Mouse (Mus musculus) embryonic facial prominence, embryonic 13.5 days (tissue): ENCODE results near the gene Cfap57. TPM values are rescaled to one million over a fixed set of nuclear protein-coding genes. Genes with fewer than 3 reads are reported as not detected.

Experiments
- ATAC-seq: fragments of 200-750 bp; cut with Nextera tagmentation; 2 replicates; pipeline ENCODE4 v1.8.0; 2017; ENCODE audit warnings: low read depth; ENCODE audit not compliant: insufficient number of reproducible peaks, insufficient read depth, low FRiP score, low TSS enrichment
- H3K27ac ChIP-seq: fragments of 300-500 bp; sonication (generic); 2 replicates; pipeline ENCODE4 v1.5.1; 2015; ENCODE audit warnings: moderate library complexity, mild to moderate bottlenecking, inconsistent platforms
- H3K27me3 ChIP-seq: fragments of 300-500 bp; sonication (generic); 2 replicates; pipeline ENCODE4 v1.6.1; 2015; ENCODE audit warnings: mild to moderate bottlenecking, inconsistent platforms
- H3K36me3 ChIP-seq: fragments of 300-500 bp; sonication (generic); 2 replicates; pipeline ENCODE4 v1.6.1; 2015; ENCODE audit warnings: mild to moderate bottlenecking, inconsistent platforms
- H3K4me1 ChIP-seq: fragments of 300-500 bp; sonication (generic); 2 replicates; pipeline ENCODE4 v1.6.1; 2015; ENCODE audit warnings: inconsistent platforms
- H3K4me2 ChIP-seq: fragments of 300-500 bp; sonication (generic); 2 replicates; pipeline ENCODE4 v1.6.1; 2015; ENCODE audit warnings: moderate library complexity, mild to moderate bottlenecking, inconsistent platforms
- H3K4me3 ChIP-seq: fragments of 300-500 bp; sonication (generic); 2 replicates; pipeline ENCODE4 v1.5.1; 2015; ENCODE audit warnings: mild to moderate bottlenecking, inconsistent platforms
- H3K9ac ChIP-seq: fragments of 300-500 bp; sonication (generic); 2 replicates; pipeline ENCODE4 v1.6.1; 2015; ENCODE audit warnings: mild to moderate bottlenecking, inconsistent platforms
- H3K9me3 ChIP-seq: fragments of 300-500 bp; sonication (generic); 2 replicates; pipeline ENCODE4 v1.6.1; 2016; ENCODE audit warnings: inconsistent platforms
- WGBS: fragments of 180-500 bp; shearing (Covaris S2); methylation state at CpG from one replicate; pipeline ENCODE4 v1.1.7; 2015; ENCODE audit warnings: mixed read lengths; 5-methylcytosine and 5-hydroxymethylcytosine counted together
- polyA plus RNA-seq: library from polyadenylated mRNA; unstranded; fragments of >200 nt; fragmentation: Nextera tagmentation; extraction: Ambion mirVana; gene quantifications from 2 replicates; pipeline ENCODE4 v1.2.1, GENCODE M21; 2015

The Cfap57 gene
- 0.17 and 0.22 TPM in 2 replicates for polyA plus RNA-seq

DNA sequence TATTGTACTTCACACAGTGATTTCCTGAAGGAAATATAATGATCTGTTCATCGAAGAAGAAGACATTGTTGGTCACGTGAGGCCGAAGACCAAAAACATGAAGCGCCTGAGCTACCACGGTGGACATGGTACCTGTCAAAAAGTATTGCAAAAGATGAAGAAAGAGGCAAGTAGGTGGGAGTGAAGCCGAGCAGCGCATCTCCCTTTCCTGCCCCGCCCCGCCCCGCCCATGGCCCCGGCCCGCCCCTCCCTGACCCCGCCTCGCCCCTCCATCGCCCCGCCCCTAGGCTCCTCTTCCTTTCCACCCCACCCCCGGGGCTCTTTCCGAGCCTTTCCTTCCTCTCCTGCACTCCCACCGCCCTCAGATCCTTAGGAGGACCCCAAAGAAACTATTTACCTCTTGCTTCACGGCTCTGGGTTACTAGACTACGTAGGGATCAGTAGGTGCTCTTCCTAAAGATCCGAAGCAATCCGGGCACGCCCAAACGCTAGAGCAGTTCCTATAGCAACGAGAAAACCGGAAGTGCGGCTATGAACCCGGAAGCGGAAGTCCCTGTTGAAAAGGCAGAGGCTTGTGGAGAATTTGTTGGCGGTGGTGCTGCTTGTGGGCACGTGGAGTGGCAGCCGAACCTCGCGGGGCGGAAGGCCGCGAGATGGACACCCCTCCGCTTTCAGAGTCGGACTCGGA lies at the start of gene Cfap57, which contains the start of gene Ebna1bp2:
Cfap57 (minus strand) TSS at position 499 of the 688 bp plus-strand sequence.
Ebna1bp2 (plus strand) TSS at position 521 of the 688 bp plus-strand sequence.
- peak within 1 kb of the TSS; percentile 86 for H3K4me3 ChIP-seq
- under 1% methylated on average over 39 of the region's 41 CpGs for WGBS
- no peaks in the 10 kb centered on the region for H3K27me3 ChIP-seq
- ATAC-seq = peak; percentile 81; the same call in 1 of the 2 replicates
- peak within 1 kb of the TSS; percentile 84 for H3K9ac ChIP-seq
- H3K36me3 ChIP-seq = peaks cover 27% of the 10 kb centered on the region
- H3K4me1 ChIP-seq = peaks cover 11% of the 10 kb centered on the region
- H3K27ac ChIP-seq = peak within 1 kb of the TSS; percentile 60; the same call in 1 of the 2 replicates
- 0 out of 2 replicates have a peak, but pooled peaks cover 6% of the 10 kb centered on the region for H3K9me3 ChIP-seq
- H3K4me2 ChIP-seq = peak within 1 kb of the TSS; percentile 94

DNA sequence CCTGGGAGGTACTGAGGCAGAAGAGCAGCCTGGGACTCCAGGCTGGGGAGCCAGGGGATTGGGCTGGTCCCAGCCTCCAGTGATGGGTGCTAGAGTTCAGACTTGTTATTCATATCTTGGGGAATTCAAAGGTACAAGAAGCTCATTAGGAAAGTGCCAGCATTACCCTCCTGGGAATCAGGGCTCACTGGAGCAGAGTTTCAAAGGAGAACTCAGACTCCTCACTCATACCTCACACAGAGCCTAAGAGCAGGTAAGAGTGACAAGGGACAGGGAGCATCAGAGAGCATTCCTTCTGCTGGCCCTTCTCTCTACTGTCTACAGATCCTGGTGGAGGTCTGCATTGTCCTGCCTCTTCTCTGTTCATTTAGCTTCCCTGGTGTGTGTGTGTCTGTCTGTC lies 38.1 kb upstream of the Cfap57 start, which contains the start of gene Olfr62:
Olfr62 (plus strand) TSS at position 301 of the 400 bp plus-strand sequence.
- Histone ChIP-seq H3K27ac (no peak within 1 kb of the TSS), H3K4me3 (no peak within 1 kb of the TSS), H3K36me3 (no peaks in the 10 kb centered on the region), H3K27me3 (no peaks in the 10 kb centered on the region), H3K4me2 (no peak within 1 kb of the TSS), H3K4me1 (no peaks in the 10 kb centered on the region), H3K9ac (no peak within 1 kb of the TSS), H3K9me3 (no peaks in the 10 kb centered on the region)
- no peak for ATAC-seq

DNA sequence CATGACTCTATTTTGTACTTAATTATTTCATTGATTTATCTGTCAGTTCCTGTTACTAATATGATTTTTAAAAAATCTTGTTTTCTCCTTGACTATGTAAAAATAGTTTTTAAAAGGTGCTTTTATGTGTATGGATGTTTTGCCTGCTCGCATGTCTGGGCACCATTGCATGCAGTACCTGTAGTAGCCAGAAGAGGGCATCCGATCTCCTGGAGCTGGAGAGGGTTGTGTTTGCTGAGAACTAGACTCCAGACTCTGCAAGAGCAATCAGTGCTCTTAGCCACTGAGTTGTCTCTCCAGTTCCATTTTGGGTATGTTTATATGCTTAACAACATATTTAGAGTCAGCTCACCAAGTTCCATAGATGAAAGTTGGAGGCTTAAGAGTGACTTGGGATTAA lies 24.7 kb upstream of the Cfap57 start:
- Histone ChIP-seq H3K4me1 (peaks cover 4% of the 10 kb centered on the region; the same call in 1 of the 2 replicates), H3K4me2 (no peak overlapping the region), H3K4me3 (no peak overlapping the region), H3K36me3 (no peaks in the 10 kb centered on the region), H3K27me3 (peaks cover 3% of the 10 kb centered on the region; the same call in 1 of the 2 replicates), H3K9ac (no peak overlapping the region), H3K27ac (no peak overlapping the region), H3K9me3 (no peaks in the 10 kb centered on the region)
- no peak for ATAC-seq
- 11% methylated on average over 2 of the region's 2 CpGs for WGBS

DNA sequence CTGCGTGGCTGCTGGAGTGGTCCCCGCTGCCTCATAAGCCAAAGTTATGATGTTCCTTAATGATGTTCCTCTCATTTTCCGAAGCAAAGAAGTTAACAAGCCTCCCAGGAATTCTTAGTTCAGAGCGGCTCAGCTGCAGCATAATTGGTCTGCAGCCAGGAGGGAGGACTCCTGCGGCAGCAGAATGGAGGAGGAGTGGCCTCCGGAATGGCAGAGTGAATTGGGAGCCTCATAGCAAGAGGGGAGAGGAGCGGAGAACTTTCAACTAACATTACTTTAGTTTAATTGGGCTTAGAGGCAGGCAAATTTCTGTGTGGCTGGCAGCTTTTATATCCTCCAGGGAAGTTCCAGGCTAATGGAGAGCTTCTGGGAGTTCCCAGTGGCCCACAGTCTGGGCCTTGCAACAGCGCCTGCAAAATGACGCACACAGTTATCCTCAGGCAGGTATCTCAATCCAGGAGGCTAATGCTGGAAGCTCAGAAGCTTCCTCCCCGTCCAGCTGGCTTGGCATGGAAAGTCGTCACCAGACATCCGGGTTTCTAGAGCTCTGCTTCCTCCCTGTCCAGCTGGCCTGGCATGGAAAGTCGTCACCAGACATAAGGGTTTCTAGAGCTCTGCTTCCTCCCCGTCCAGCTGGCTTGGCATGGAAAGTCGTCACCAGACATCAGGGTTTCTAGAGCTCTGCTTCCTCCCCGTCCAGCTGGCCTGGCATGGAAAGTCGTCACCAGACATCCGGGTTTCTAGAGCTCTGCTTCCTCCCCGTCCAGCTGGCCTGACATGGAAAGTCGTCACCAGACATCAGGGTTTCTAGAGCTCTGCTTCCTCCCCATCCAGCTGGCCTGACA lies 22.0 kb upstream of the Cfap57 start:
- no peak overlapping the region for H3K27ac ChIP-seq
- H3K9ac ChIP-seq = no peak overlapping the region
- no peak for ATAC-seq
- H3K9me3 ChIP-seq = no peaks in the 10 kb centered on the region
- no peak overlapping the region for H3K4me3 ChIP-seq
- 40% methylated on average over 20 of the region's 20 CpGs for WGBS
- H3K27me3 ChIP-seq = no peaks in the 10 kb centered on the region
- peaks cover 4% of the 10 kb centered on the region; the same call in 1 of the 2 replicates for H3K4me1 ChIP-seq
- H3K4me2 ChIP-seq = peak overlapping the region; percentile 24
- no peaks in the 10 kb centered on the region for H3K36me3 ChIP-seq

DNA sequence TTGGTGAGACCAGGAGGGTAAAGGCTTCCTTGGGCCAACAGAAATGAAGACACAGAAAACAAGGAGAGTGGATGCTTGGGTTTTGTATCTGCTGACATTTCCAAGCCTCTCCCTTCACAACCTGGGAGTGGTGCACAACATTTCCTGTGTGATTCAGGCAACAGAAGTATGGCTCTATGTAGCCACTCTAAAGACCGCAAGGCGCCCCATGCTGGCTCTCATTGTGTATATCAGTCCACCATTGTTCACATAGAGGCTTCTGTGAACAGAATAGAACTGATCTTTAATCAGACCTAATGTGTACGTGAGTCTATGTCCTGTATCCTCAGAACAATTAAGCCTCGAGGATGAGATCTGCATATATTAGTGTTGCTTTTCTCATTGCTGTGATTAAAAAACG lies 9.7 kb upstream of the Cfap57 start:
- H3K27ac ChIP-seq = no peak overlapping the region
- no peak for ATAC-seq
- no peak overlapping the region for H3K9ac ChIP-seq
- no peak overlapping the region for H3K4me3 ChIP-seq
- H3K27me3 ChIP-seq = no peaks in the 10 kb centered on the region
- H3K36me3 ChIP-seq = peaks cover 60% of the 10 kb centered on the region
- H3K4me2 ChIP-seq = no peak overlapping the region
- no peaks in the 10 kb centered on the region for H3K4me1 ChIP-seq
- no peaks in the 10 kb centered on the region for H3K9me3 ChIP-seq
- WGBS = 90% methylated on average over 5 of the region's 5 CpGs

DNA sequence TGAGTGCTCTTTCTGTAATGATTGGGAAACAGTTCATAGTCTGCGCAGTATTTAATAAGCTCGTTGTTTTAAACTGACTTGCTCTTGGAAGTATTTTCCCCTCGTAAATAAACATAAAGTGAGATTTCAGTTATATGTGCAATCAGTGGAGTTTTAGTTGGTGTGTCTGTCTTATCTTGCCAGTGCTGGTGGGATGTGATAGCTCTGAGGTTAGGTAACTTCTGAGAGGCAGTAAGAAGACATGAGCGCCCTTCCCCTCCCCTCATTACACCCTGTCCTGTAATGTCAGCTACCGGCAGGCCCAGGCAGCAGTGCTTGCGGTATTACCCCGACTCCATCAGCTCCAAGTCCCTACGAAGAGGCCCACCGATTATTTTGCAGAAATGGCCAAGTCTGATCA lies 1.2 kb upstream of the Cfap57 start:
- 0 out of 2 replicates have a peak, but pooled peaks cover 6% of the 10 kb centered on the region for H3K9me3 ChIP-seq
- H3K27me3 ChIP-seq = no peaks in the 10 kb centered on the region
- H3K9ac ChIP-seq = peak overlapping the region; percentile 84
- no peak overlapping the region for H3K27ac ChIP-seq
- H3K4me2 ChIP-seq = peak overlapping the region; percentile 94
- ATAC-seq = no peak
- peaks cover 40% of the 10 kb centered on the region for H3K36me3 ChIP-seq
- peak overlapping the region; percentile 86 for H3K4me3 ChIP-seq
- peaks cover 11% of the 10 kb centered on the region for H3K4me1 ChIP-seq
- WGBS = 91% methylated on average over 9 of the region's 9 CpGs

DNA sequence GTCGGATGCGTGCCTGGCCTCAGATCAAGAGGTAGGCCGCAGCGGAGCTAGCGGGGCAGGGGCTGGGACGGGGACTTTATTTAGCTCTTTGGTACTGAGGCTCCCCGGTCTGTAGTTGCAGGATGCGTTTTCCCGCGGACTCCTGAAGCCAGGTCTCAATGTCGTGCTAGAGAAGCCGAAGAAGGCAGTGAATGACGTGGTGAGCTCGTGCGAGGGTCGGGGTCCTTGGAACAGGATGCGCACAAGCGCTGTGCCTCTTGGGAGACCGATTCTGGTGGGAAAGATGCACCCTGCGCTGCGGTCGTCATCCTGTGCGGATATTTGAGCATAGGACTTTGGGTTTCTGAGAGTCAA lies 367 bp upstream of the Cfap57 start:
- WGBS = under 1% methylated on average over 23 of the region's 23 CpGs
- Histone ChIP-seq H3K36me3 (peaks cover 32% of the 10 kb centered on the region), H3K4me3 (peak overlapping the region; percentile 86), H3K27ac (peak overlapping the region; percentile 60; the same call in 1 of the 2 replicates), H3K4me1 (peaks cover 11% of the 10 kb centered on the region), H3K27me3 (no peaks in the 10 kb centered on the region), H3K9me3 (0 out of 2 replicates have a peak, but pooled peaks cover 6% of the 10 kb centered on the region), H3K9ac (peak overlapping the region; percentile 84), H3K4me2 (peak overlapping the region; percentile 94)
- peak; percentile 17; the same call in 1 of the 2 replicates for ATAC-seq

DNA sequence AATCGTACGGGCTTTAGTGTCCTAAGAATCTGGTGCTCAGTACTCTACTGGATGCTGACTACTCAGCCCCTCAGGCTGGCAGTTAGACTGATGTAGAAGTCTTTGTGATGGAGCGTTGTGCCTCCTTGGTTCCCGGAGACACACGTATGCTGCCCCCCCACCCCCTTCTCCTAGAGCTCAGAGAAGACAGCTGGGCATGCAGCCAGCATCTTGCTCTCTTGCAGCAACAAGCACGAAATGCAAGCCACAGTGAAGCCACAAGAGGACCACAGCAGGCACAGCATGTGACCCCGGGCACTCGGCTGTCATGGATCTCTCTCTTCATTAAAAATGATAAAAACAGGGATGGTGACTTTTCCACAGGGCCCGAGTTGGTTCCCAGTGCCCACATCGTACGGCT lies 5.2 kb downstream of the Cfap57 start:
- Histone ChIP-seq H3K27me3 (peaks cover 3% of the 10 kb centered on the region; the same call in 1 of the 2 replicates), H3K27ac (no peak overlapping the region)

DNA sequence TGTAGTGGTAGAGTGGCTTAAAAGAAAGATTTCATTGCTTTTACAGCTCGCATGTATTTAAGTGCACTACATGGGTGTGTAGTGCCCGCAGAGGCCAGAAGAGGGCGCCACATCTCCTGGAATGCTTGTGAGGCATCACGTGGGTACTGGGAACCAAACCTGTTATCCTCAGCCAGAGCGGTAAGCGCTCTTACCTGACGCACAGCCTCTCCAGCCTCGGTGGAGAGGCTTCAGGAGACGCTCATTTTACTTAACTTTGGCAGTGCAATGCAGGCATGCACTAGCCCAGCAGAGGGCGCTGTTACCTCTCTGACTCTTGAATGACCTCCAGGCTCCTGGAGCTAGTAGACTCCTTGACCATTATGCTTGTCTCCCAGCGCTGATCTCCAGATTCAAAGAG lies 8.0 kb downstream of the Cfap57 start:
- H3K9me3 ChIP-seq = 0 out of 2 replicates have a peak, but pooled peaks cover 6% of the 10 kb centered on the region
- ATAC-seq = no peak
- WGBS = 25% methylated on average over 11 of the region's 11 CpGs

More for the DNA sequence above, 5.2 kb downstream of the Cfap57 start:
- Histone ChIP-seq H3K4me3 (no peak overlapping the region), H3K9me3 (0 out of 2 replicates have a peak, but pooled peaks cover 6% of the 10 kb centered on the region), H3K4me2 (no peak overlapping the region), H3K36me3 (no peaks in the 10 kb centered on the region), H3K9ac (no peak overlapping the region), H3K4me1 (peaks cover 1% of the 10 kb centered on the region; the same call in 1 of the 2 replicates)
- no peak for ATAC-seq
- WGBS = 77% methylated on average over 11 of the region's 11 CpGs

DNA sequence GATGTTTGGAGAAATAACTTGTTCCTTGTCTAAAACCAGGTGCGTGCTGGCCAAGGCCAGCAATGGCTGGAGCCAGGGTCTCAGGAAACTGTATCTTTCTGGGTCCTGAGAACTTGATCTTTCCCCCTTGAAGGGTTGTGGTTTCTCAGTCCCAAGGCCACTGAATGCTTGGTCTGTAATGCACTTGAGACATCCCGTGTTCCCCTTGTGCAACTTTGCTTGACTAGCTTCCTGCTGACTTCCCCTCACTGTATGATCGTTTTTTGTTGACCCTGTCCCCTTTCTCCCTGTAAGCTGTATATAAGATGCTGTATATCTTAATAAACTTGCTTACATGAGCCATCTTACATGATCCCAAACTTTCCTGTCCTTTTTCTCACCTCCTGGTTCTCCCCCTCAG lies 10.7 kb downstream of the Cfap57 start:
- Histone ChIP-seq H3K9ac (no peak overlapping the region), H3K36me3 (no peaks in the 10 kb centered on the region), H3K4me3 (no peak overlapping the region), H3K4me2 (no peak overlapping the region), H3K27ac (no peak overlapping the region), H3K9me3 (no peaks in the 10 kb centered on the region), H3K27me3 (peaks cover 3% of the 10 kb centered on the region), H3K4me1 (peaks cover 2% of the 10 kb centered on the region; the same call in 1 of the 2 replicates)
- 67% methylated on average over 3 of the region's 3 CpGs for WGBS
- no peak for ATAC-seq

More for the DNA sequence above, 8.0 kb downstream of the Cfap57 start:
- Histone ChIP-seq H3K4me2 (no peak overlapping the region), H3K9ac (no peak overlapping the region), H3K4me3 (no peak overlapping the region), H3K4me1 (peaks cover 2% of the 10 kb centered on the region; the same call in 1 of the 2 replicates), H3K27me3 (peaks cover 3% of the 10 kb centered on the region), H3K36me3 (no peaks in the 10 kb centered on the region), H3K27ac (no peak overlapping the region)

DNA sequence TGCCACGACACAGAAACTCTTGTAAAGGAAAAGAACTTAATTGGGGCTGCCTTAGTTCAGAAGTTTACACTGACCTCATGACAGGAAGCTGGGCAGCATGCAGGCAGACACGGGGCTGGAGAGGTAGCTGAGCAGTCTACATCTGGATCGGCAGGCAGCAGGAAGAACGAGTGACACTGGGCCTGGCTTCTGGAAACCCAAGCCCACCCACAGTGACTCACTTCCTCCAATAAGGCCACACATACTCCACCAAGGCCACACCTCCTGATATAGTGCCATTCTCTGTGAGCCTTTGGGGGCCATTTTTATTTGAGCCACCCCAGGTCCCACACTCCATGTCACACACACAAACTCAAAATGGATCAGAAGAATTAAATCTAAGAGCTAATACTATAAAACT lies 16.5 kb downstream of the Cfap57 start:
- 38% methylated on average over 4 of the region's 4 CpGs for WGBS
- no peaks in the 10 kb centered on the region for H3K9me3 ChIP-seq
- no peak overlapping the region for H3K9ac ChIP-seq
- no peak overlapping the region for H3K4me3 ChIP-seq
- no peaks in the 10 kb centered on the region for H3K27me3 ChIP-seq
- no peak overlapping the region for H3K27ac ChIP-seq
- no peaks in the 10 kb centered on the region for H3K4me1 ChIP-seq
- no peak for ATAC-seq
- no peaks in the 10 kb centered on the region for H3K36me3 ChIP-seq
- H3K4me2 ChIP-seq = no peak overlapping the region
